Comparison of ENCODE assay signal across 8 mouse cellular contexts in the genomic region with DNA sequence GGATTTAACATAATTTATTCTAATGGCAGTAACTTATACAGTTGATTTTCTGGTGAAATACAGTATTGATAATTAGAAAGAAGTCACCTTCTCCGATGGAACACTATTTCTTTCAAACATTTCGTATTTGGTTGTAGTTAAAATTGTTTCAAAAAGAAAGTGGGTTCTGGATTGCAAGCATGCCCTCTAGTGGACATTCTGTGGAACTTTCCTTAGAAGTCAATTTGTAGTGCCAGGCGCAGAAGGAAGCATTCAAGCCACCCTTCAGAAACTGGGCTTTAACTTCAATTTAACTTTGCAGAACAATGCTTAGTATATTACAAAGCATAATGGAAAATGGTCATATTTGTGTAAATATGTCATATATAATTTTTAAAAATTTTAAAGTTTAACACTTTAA.
DNase-seq lines count a peak whose midpoint lies in the region; ATAC-seq and TF ChIP-seq lines count a peak whose summit lies in the region.

No protein-coding gene starts in this region.

- no peaks in the 10 kb centered on the region for H3K4me1 ChIP-seq in kidney, adult 2 months (ENCODE audit: control insufficient read depth, insufficient read depth, low read length)
- H3K4me1 ChIP-seq in kidney, embryonic 16.5 days (ENCODE audit: insufficient read depth, low read length) = no peaks in the 10 kb centered on the region

- TF ChIP-seq POLR2A in kidney, adult 2 months (IDR thresholded peaks at IDR 0.05; ENCODE audit: low read depth, low read length) = no peak

- H3K27ac ChIP-seq in kidney, adult 2 months (ENCODE audit: insufficient read depth, low read depth, low read length) = no peak overlapping the region
- no peak overlapping the region for H3K27ac ChIP-seq in kidney, embryonic 16.5 days (ENCODE audit: low read length)

- ATAC-seq in kidney, embryonic 16.5 days (ENCODE audit: low FRiP score, low TSS enrichment) = no peak
- peak; percentile 74 for ATAC-seq in megakaryocyte-erythroid progenitor cell, adult 5-6 weeks (replicated peaks; ENCODE audit: low FRiP score, low TSS enrichment, poor library complexity, severe bottlenecking)

- peak; percentile 48 for TF ChIP-seq CTCF in kidney, adult 2 months (conservative IDR thresholded peaks at IDR 0.05; ENCODE audit: insufficient read depth, insufficient read length, low read depth, low read length)

- no peak overlapping the region for H3K4me3 ChIP-seq in kidney, adult 2 months (ENCODE audit: insufficient read depth, low read depth, low read length)
- no peak overlapping the region for H3K4me3 ChIP-seq in kidney, embryonic 16.5 days (ENCODE audit: low read length)

- 24% methylated on average over 3 of the region's 3 CpGs for WGBS in kidney, adult 2 months
- WGBS in kidney, embryonic 16.5 days = 31% methylated on average over 3 of the region's 3 CpGs

- no peaks in the 10 kb centered on the region for H3K36me3 ChIP-seq in kidney, adult 2 months (ENCODE audit: control insufficient read depth, insufficient read depth, low read length)
- no peaks in the 10 kb centered on the region for H3K36me3 ChIP-seq in kidney, embryonic 16.5 days (ENCODE audit: insufficient read depth, low read length)

- no peaks in the 10 kb centered on the region for H3K27me3 ChIP-seq in kidney, adult 2 months (replicated peaks; ENCODE audit: control insufficient read depth, insufficient read depth, low read length)
- H3K27me3 ChIP-seq in kidney, embryonic 16.5 days (ENCODE audit: insufficient read depth, low read length) = no peaks in the 10 kb centered on the region

- H3K9me3 ChIP-seq in kidney, embryonic 16.5 days (ENCODE audit: low read length) = no peaks in the 10 kb centered on the region

- H3K9ac ChIP-seq in kidney, embryonic 16.5 days (replicated peaks; ENCODE audit: low read length) = no peak overlapping the region

- no peak overlapping the region for H3K4me2 ChIP-seq in kidney, embryonic 16.5 days (replicated peaks; ENCODE audit: low read depth, low read length)

- peak; percentile 33 for DNase-seq in kidney, adult 2 months
- peak; percentile 15 for DNase-seq in thymus, postnatal 14 days
- DNase-seq in thymus, postnatal 36 days = no peak
- DNase-seq in brain, embryonic 18.5 days (ENCODE audit: low read depth, low spot score) = peak; percentile 40
- DNase-seq in spleen, adult 18-20 months = no peak
- no peak for DNase-seq in layer of hippocampus, adult 8-10 months (ENCODE audit: low spot score in 2 of 2)

Comparison
In these comparisons a context has a peak if more than half of its experiments do, and no peak if none do; other contexts are left out.
1. DNase-seq: peak in kidney, adult 2 months (single experiment), thymus, postnatal 14 days (single experiment) and brain, embryonic 18.5 days (single experiment); none in thymus, postnatal 36 days (0 of 2), spleen, adult 18-20 months (0 of 2) and layer of hippocampus, adult 8-10 months (0 of 2).